Mouse (Mus musculus) v-Abl transformed pro-B cells (cell line): ENCODE data around the gene Adamtsl3.

Experiments used
- in situ Hi-C, 2 experiments: fragments of 400-800 bp; cut with MboI; formaldehyde crosslinking; loops; one replicate each; pipeline ENCODE4 v1.15.1; 2025; ENCODE audit not compliant: unreplicated experiment in 2 of 2

The Adamtsl3 gene

DNA sequence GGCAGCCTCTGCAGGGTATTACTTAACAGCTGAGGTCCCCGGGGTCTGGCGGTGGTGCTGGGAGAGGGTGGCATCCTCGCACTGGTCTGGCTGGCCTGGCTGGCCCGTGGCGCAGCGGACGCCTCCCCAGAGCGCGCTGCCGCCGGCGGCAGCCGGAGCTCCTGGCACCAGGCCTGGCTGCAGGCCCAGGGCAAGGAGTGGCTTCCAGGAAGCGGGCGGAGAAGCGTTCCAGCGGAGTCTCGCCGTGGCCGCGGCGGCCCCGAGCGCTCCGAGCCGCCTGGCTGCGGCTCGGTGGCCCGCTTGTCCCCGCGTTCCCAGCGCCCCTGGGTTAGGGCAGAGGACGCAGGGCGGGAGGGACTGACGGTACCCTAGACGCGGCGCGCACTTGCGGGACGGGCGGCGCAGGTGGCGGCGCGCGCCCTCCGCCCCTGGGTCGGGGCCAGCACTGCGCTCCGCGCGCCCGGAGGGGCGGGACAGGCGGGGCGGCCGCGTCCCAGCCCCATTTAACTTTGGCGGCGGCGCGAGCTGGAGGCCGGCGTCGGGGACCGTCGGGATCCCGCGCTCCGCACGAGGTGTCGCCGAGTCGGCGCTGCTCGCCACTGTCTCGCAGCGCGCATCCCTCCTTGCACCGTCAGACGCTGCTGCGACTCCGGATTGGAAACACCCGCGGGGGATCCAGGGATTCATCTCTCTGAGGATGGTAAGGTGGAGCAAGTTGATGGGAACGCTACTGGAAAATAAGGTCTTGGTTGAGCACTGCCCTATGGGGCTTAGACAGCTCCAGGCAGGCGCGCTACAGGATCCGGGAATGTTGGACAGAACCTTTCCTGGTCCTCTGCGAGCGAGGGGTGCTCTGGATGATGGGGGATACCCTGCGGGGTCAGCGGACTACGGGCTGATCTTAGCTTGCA is at the start of gene Adamtsl3:
Gene Adamtsl3, plus strand, starts transcription at position 484 of the 911 bp plus-strand sequence.
- in situ Hi-C loops = no loop called here

GRCm38 (mm10) chr7:82287242-82287641 is 48.3 kb upstream of the Adamtsl3 start:
- in situ Hi-C loops = no loop called here

DNA sequence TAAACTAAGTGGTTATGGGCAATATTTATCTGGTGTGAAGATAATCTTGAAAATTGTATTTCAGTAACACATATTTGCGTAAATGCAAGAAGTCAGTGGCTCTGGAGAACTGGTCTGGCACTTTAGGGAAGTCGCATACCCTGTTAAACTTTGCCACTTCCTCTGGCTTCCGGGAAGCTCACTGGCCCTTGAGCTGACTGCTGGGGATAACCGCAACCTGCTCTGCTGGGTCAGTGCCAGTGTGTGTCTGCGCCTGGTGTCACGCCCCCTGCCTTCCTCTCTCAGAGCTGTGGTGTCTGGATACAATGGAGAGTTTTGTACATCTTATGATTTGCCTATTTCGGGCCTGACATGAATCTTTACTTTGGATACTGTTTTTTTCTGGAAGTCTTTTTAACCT is 42.1 kb upstream of the Adamtsl3 start:
- in situ Hi-C loops = no loop called here

- in situ Hi-C loops = no loop called here
Observed at GRCm38 (mm10) chr7:82294083-82294482, 41.4 kb upstream of the Adamtsl3 start.

- in situ Hi-C loops = no loop called here
Observed at GRCm38 (mm10) chr7:82294611-82295010, 40.9 kb upstream of the Adamtsl3 start.

DNA sequence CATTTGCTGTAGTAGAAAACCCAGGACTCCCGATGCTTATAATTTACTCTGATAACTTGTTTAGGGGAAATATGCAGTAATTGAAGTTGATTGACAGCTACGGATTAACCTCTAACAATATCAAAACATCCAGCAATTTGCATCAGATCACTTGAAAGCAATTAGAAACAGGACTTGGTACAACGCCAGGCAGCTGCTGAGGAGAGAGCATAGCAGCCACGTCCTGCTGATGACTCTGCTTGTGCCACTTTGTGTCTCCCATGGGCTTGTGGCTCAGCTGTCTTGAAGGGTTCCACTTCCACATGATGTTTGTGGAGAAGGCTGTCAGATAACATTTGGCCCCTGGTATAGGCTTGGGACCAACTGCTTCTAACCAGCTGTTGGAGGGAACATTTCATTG is 27.1 kb upstream of the Adamtsl3 start:
- in situ Hi-C loops = no loop called here

GRCm38 (mm10) chr7:82318515-82318914 is 17.0 kb upstream of the Adamtsl3 start:
- in situ Hi-C loops = no loop called here

DNA sequence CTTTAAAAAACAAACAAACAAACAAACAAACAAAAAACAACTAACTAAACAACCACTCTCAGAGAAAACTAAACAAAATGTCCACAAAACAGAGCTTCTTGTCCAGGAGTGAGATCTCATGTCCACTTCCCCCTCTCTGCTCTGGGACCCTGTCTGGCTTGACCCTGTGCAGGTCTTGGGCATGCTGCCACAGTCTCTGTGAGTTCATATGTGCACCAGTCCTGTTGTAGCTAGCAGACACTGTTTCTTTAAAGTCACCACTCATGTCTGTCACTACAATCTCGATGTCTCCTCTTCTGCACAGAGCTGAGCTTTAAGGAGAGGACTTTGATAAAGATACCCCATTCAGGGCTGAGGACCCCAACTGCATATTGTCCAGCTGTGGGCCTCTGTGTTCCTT is 8.9 kb upstream of the Adamtsl3 start:
- in situ Hi-C loops = no loop called here

DNA sequence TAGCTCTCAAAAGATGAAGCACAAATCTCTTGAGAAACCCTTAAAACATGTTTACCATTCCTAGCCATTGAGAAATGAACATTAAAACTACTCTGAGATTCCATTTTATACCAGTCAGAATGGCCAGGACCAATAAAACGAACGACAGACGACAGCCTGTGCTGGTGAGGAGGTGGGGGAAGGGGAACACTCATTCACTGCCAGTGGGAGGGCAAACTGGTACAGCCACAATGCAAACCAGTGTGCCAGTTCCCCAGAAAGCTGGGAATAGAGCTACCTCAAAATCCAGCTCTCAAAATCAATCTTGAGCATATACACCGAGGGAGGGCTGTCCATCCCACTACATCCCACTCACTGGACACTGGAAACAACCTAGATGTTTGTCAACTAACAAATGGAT is 8.3 kb upstream of the Adamtsl3 start:
- in situ Hi-C loops = no loop called here

GRCm38 (mm10) chr7:82327881-82328280 is 7.6 kb upstream of the Adamtsl3 start:
- in situ Hi-C loops = no loop called here

DNA sequence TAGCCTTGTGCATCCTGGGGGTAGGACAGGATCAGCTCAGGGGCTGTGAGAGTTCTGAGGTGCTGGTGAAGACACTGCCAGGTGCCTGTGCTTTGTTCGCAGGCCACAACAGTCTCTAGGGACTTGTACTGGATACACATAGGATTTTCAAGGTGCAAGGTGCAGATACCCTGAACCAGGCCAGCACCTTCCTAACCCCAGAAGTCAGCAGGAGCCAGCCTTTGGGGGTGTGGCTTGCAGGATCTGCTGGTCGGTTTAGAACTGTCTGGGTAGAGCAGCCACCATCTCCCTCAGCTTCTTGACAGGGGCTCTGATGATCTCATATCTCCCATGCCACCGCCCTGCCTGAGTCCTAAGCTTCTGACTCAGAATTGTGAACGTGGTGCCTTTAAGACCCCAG is 5.7 kb upstream of the Adamtsl3 start:
- in situ Hi-C loops = no loop called here

DNA sequence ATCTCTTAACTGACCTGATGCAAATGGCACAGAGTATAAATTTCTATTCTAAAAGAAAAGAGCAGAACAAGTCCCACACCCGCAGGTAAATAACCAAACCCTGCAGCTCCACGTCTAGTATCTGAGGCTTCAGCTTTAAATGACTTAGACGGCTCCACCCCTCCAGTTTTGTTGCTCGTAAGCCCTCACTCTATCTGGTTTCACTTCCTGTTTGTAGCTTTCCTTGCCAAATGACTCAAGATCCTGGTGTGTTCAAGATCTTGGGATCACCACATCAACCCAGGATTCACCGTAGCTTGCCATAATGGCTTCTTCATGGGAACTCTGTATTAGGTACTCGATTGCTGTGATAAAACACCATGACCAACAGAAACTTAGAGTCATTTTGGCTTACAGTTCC is 4.6 kb upstream of the Adamtsl3 start:
- in situ Hi-C loops = no loop called here

GRCm38 (mm10) chr7:82334000-82334399 is 1.5 kb upstream of the Adamtsl3 start:
- in situ Hi-C loops = no loop called here

DNA sequence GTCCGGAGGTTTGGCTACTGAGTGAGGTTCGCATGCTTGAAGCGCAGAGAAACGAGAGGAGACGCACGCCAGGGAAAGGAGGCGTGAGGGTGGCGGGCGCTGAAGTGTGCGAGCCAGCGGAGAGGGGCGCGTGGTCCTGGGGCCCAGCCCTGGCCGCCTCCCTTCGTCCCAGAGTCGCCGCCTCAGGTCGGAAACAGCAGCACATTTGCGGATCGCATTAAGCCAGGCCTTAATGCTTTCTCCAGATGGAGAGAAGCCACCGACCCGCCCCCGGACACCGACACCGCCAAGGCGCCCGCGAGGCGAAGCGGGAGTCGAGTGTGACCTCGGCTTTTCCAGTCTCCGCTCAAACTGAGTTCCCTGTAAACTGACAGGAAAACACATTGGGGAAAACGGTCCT is 638 bp downstream of the Adamtsl3 start:
- in situ Hi-C loops = no loop called here

GRCm38 (mm10) chr7:82338121-82338520 is 2.6 kb downstream of the Adamtsl3 start:
- in situ Hi-C loops = no loop called here

- in situ Hi-C loops = no loop called here
Observed at GRCm38 (mm10) chr7:82338532-82338931, 3.0 kb downstream of the Adamtsl3 start.

DNA sequence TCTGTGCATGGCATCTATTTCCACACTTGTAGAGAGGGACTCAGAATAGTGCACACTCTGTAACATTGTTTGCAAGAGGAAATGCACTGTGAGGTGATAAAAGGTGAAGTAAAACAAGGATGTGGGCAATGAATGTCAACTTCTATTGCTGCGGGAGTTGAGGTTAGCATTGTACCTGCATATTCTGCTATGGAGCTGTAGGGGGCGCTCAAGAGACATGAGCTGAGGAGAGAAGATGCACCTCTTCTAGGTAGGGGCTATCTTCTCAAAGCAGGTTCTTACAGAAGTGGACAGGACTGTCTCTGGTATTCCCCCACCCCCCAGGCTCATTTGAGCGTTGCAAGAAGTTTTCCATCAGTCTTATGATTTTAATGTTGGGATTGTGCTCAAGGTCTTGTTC is 3.7 kb downstream of the Adamtsl3 start:
- in situ Hi-C loops = no loop called here

DNA sequence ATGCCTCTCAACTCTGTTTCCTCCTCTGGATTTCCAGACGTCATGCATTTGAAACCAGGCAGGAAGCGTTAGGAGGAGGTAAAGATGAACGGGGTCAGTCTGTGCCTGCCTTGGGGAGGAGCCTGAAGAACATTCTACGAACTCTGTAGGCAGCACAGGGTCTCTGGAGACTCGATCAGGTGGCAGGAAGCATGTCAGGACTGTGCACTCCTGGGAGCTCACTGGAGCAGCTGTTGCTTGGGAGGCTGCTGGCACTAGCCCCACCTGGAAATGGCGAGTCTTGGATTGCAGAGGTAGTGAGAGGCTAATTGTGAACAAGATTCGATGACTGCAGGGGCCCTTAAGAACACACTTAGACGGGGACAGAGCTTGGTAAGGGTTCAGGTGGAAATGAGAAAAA is 6.0 kb downstream of the Adamtsl3 start:
- in situ Hi-C loops = no loop called here

GRCm38 (mm10) chr7:82346706-82347105 is 11.2 kb downstream of the Adamtsl3 start:
- in situ Hi-C loops = no loop called here

DNA sequence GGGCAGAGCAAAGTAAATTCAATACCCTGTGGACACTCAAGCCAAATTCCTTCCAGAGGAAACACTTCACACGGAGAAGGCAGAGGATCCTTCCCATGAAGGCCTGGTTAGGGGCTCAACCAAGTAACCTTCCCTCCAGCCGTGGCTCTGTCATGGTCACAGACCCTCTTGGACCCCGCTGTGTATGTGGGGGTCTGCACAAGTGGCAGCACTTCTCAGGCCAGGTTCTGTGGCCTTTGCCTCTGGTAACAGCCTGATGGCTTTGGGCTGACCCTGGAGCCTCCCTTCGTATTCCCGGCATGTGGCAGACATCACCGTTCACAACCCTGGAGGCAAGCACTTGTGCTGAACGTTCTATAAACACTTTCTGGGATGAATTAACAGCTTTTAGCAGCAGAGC is 14.3 kb downstream of the Adamtsl3 start:
- in situ Hi-C loops = no loop called here

GRCm38 (mm10) chr7:82350421-82350820 is 14.9 kb downstream of the Adamtsl3 start:
- in situ Hi-C loops = no loop called here

DNA sequence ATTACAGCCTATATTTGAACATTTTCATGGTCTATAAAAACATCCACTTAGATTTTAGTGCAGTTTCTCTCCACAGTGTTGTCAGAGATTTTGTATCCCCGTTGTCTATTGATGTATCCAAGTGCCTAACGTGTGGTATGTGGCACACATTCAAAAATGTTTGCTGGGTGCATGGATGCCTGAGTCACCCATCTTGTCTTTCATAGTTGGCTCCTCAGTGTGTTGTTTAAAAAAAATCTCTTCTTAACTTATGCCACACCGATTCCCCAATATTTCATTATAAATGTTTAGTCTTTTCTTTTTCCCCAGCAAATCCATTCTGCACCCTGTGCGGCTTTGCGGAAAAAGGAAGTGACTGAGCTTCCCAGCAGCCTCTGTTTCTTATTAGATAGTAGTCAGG is 23.7 kb downstream of the Adamtsl3 start:
- in situ Hi-C loops = no loop called here

GRCm38 (mm10) chr7:82359674-82360073 is 24.2 kb downstream of the Adamtsl3 start:
- in situ Hi-C loops = no loop called here
